Mouse (Mus musculus) forebrain, postnatal 0 days (tissue): Measurements from ENCODE around the gene Pkn1. TPM values are rescaled to one million over a fixed set of nuclear protein-coding genes. Genes with fewer than 3 reads are reported as not detected.

Experiments
- ATAC-seq: fragments of 200-750 bp; cut with Nextera tagmentation; 2 replicates; pipeline ENCODE4 v1.8.0; 2017; ENCODE audit warnings: mild to moderate bottlenecking, moderate library complexity
- DNase-seq: peaks from one replicate; pipeline ENCODE4 v3.0.0-alpha.2; 2015
- H3K27ac ChIP-seq: fragments of 300-500 bp; sonication (generic); 2 replicates; pipeline ENCODE4 v1.5.1; 2014; ENCODE audit warnings: low read depth, mild to moderate bottlenecking, antibody characterized with exemption, low read length, moderate library complexity, mixed read lengths
- H3K27me3 ChIP-seq: fragments of 300-500 bp; sonication (generic); 2 replicates; pipeline ENCODE4 v1.6.1; 2014; ENCODE audit warnings: mild to moderate bottlenecking, low read length, mixed read lengths; ENCODE audit not compliant: insufficient read depth
- H3K36me3 ChIP-seq: fragments of 300-500 bp; sonication (generic); 2 replicates; pipeline ENCODE4 v1.6.1; 2014; ENCODE audit warnings: mild to moderate bottlenecking, moderate library complexity; ENCODE audit not compliant: insufficient read depth
- H3K4me1 ChIP-seq: fragments of 300-500 bp; sonication (generic); 2 replicates; pipeline ENCODE4 v1.6.1; 2014; ENCODE audit warnings: antibody characterized with exemption; ENCODE audit not compliant: insufficient read depth
- H3K4me2 ChIP-seq: fragments of 300-500 bp; sonication (generic); 2 replicates; pipeline ENCODE4 v1.6.1; 2014; ENCODE audit warnings: low read depth, mild to moderate bottlenecking, moderate library complexity
- H3K4me3 ChIP-seq: fragments of 300-500 bp; sonication (generic); 2 replicates; pipeline ENCODE4 v1.5.1; 2014; ENCODE audit warnings: low read depth, low read length, mixed read lengths
- H3K9ac ChIP-seq: fragments of 300-500 bp; sonication (generic); 2 replicates; pipeline ENCODE4 v1.6.1; 2014; ENCODE audit warnings: mild to moderate bottlenecking
- H3K9me3 ChIP-seq: fragments of 300-500 bp; sonication (generic); 2 replicates; pipeline ENCODE4 v1.6.1; 2016; ENCODE audit warnings: low read length
- CTCF ChIP-seq: sonication (generic); IDR thresholded peaks from 2 replicates; pipeline ENCODE4 v1.5.1; 2016; ENCODE audit warnings: antibody characterized with exemption, control low read depth, low read depth
- WGBS: fragments of 180-500 bp; shearing (Covaris S2); extraction: QIAGEN DNeasy Blood & Tissue Kit; methylation state at CpG from one replicate; pipeline ENCODE4 v1.1.7; 2014; 5-methylcytosine and 5-hydroxymethylcytosine counted together
- polyA plus RNA-seq: library from polyadenylated mRNA; unstranded; fragments of >200 nt; fragmentation: Nextera tagmentation; extraction: Ambion mirVana; gene quantifications from 2 replicates; pipeline ENCODE4 v1.2.1, GENCODE M21; 2015
- total RNA-seq: library from RNA; depleted of rRNA; stranded (reverse); fragments of >200 nt; gene quantifications from 2 replicates; pipeline ENCODE4 v1.2.3, GENCODE M21; 2014

The Pkn1 gene
- total and polyA plus RNA-seq, 2 experiments from 2014 or later, result 25.2 to 70.8 TPM

DNA sequence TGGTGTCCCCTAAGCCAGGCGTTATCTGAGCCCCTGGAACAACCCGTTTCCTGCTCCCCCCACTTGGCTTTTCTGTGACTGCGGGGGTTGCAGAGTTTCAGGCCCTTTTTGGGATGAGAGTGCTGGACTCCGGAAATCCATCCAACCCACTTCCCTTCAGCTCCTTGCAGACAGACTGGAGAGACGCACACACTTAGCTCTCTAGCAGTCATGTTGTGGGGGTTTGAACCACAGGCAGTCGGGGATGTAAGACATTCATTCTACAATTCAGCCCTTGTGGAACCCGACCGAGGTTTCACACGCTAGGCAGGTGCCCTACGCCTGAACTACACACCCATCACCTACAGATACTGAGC is 45.3 kb downstream of the Pkn1 start:
- DNase-seq, result no peak
- peaks cover 11% of the 10 kb centered on the region for H3K4me1 ChIP-seq
- H3K9me3 ChIP-seq, result no peaks in the 10 kb centered on the region
- H3K9ac ChIP-seq, result peak overlapping the region; percentile 66
- peak overlapping the region; percentile 72 for H3K4me3 ChIP-seq
- WGBS, result 42% methylated on average over 10 of the region's 10 CpGs
- TF ChIP-seq CTCF, result no peak
- H3K4me2 ChIP-seq, result peak overlapping the region; percentile 93
- no peak overlapping the region for H3K27ac ChIP-seq
- ATAC-seq, result no peak
- no peaks in the 10 kb centered on the region for H3K27me3 ChIP-seq
- 0 out of 2 replicates have a peak, but pooled peaks cover 4% of the 10 kb centered on the region for H3K36me3 ChIP-seq

DNA sequence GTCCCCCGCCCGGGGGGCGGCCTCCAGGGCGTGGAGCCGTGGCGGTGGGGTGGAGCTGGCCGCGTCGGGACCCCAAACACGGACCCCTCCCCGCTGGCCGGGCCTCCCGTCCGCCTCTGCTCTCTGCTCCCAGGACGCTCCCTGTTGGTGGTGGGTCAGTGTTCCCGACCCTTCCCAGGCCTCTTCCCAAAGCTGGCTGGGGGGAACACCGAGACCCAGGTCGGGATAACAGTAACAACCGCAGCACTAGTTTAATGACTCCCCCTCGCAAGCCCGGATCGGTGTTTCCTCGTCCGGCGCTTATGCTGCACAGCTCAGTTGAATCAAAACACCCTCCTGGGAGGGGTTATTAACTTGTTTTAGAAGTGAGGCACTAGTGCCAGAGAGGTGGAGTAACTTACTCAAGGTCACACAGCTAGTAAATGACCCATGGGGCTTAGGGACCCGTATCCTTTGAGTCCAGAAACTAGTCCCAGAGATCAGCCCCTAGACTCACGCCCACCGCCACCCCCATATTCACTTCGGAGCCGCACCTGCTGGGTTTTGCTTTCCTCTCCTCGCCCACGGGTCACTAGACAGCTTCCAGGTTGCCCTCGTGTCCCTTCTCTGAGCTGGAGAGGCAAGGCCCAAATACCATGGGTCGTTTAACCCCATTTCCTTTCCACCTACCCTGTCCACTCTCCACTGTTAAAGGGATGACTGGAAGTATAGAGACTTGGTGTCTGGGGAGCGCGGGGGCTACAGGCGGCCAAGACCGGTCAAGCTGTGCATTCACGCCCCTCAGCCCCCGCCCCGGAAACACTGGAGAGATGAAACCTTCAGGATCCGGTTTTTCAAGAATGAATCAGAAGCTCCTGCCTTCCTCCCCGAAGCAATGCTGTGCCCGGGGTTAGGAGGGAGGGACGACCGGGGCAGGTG is 46.0 kb downstream of the Pkn1 start:
- H3K9me3 ChIP-seq, result no peaks in the 10 kb centered on the region
- H3K27ac ChIP-seq, result peak overlapping the region; percentile 42; the same call in 1 of the 2 replicates
- H3K9ac ChIP-seq, result peak overlapping the region; percentile 66
- no peak for DNase-seq
- WGBS, result 4% methylated on average over 46 of the region's 46 CpGs
- TF ChIP-seq CTCF, result no peak
- peak overlapping the region; percentile 72 for H3K4me3 ChIP-seq
- no peaks in the 10 kb centered on the region for H3K27me3 ChIP-seq
- 0 out of 2 replicates have a peak, but pooled peaks cover 4% of the 10 kb centered on the region for H3K36me3 ChIP-seq
- H3K4me2 ChIP-seq, result peak overlapping the region; percentile 93
- ATAC-seq, result peak; percentile 15
- H3K4me1 ChIP-seq, result peaks cover 11% of the 10 kb centered on the region

GRCm38 (mm10) chr8:83652030-83652743 is 46.8 kb downstream of the Pkn1 start, which contains the start of gene Gipc1:
Gene Gipc1, plus strand, starts transcription at chr8:83652677.
- H3K27ac ChIP-seq, result peak within 1 kb of the TSS; percentile 92
- H3K4me1 ChIP-seq, result peaks cover 11% of the 10 kb centered on the region
- H3K9me3 ChIP-seq, result no peaks in the 10 kb centered on the region
- peak within 1 kb of the TSS; percentile 93 for H3K4me2 ChIP-seq
- peak; percentile 98 for ATAC-seq
- H3K4me3 ChIP-seq, result peak within 1 kb of the TSS; percentile 72
- TF ChIP-seq CTCF, result 0 out of 2 replicates have a peak, but pooled peaks have one; percentile 10
- H3K9ac ChIP-seq, result peak within 1 kb of the TSS; percentile 71
- no peaks in the 10 kb centered on the region for H3K27me3 ChIP-seq
- 7% methylated on average over 42 of the region's 50 CpGs for WGBS
- H3K36me3 ChIP-seq, result 0 out of 2 replicates have a peak, but pooled peaks cover 4% of the 10 kb centered on the region
- peak; percentile 99 for DNase-seq

DNA sequence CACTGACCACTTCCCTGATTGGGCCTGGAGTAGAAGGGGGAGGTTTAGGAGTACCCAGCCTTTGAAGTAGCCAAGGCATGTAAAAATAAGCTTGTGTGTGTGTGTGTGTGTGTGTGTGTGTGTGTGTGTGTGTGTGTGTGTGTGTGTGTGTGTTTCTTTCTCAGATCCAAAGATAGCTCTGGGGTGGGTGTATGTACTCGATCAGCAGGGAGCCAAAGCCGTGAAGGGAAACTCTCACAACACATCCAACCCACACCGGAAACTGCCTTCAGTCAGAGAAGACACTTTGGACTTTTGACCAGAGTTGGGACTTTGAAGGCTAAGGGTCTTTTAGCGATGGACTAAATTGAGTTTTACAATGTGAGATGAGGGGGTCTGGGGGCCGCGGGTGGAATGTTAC is 49.3 kb downstream of the Pkn1 start:
- H3K27ac ChIP-seq, result no peak overlapping the region
- H3K36me3 ChIP-seq, result no peaks in the 10 kb centered on the region
- H3K4me2 ChIP-seq, result no peak overlapping the region
- WGBS, result 90% methylated on average over 6 of the region's 6 CpGs
- no peaks in the 10 kb centered on the region for H3K9me3 ChIP-seq
- H3K4me3 ChIP-seq, result no peak overlapping the region
- ATAC-seq (no peak), DNase-seq (no peak)
- no peak overlapping the region for H3K9ac ChIP-seq
- H3K27me3 ChIP-seq, result no peaks in the 10 kb centered on the region
- TF ChIP-seq CTCF, result no peak
- peaks cover 11% of the 10 kb centered on the region for H3K4me1 ChIP-seq

DNA sequence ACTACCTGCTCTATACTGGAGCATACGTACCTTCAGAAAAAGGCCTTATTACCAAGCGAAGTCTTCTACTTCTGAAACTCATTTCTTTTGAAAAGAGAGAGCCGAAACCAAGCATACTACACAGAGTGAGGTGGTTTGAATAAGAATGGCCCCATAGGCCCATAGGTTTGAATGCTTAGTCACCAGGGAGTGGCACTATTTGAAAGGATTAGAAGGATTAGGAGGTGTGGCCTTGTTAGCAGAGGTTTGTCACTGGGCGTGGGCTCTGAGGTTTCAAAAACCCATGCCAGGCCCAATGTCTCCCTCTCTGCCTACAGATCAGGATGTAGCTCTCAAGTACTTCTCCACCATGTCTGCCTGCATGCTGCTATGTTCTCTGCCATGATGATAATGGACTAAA is 50.9 kb downstream of the Pkn1 start:
- DNase-seq (no peak), ATAC-seq (no peak)
- WGBS, result 93% methylated on average over 4 of the region's 4 CpGs
- Histone ChIP-seq H3K27ac (no peak overlapping the region), H3K36me3 (no peaks in the 10 kb centered on the region), H3K27me3 (no peaks in the 10 kb centered on the region), H3K9ac (no peak overlapping the region), H3K9me3 (no peaks in the 10 kb centered on the region), H3K4me1 (no peaks in the 10 kb centered on the region; the same call in 1 of the 2 replicates), H3K4me2 (no peak overlapping the region), H3K4me3 (no peak overlapping the region)
- TF ChIP-seq CTCF, result no peak

GRCm38 (mm10) chr8:83647511-83647910 is 51.5 kb downstream of the Pkn1 start:
- Histone ChIP-seq H3K36me3 (no peaks in the 10 kb centered on the region), H3K4me3 (no peak overlapping the region), H3K9me3 (no peaks in the 10 kb centered on the region), H3K27me3 (no peaks in the 10 kb centered on the region), H3K4me1 (no peaks in the 10 kb centered on the region), H3K27ac (no peak overlapping the region), H3K9ac (no peak overlapping the region), H3K4me2 (no peak overlapping the region)
- ATAC-seq, result no peak
- no peak for TF ChIP-seq CTCF
- 96% methylated on average over 11 of the region's 11 CpGs for WGBS
- DNase-seq, result no peak
